Mouse (Mus musculus) heart, postnatal 14 days (tissue): ENCODE measurements around the gene Nlgn1. TPM values are rescaled to one million over a fixed set of nuclear protein-coding genes. Genes with fewer than 3 reads are reported as not detected.

ENCODE experiments used
- DNase-seq, 2 experiments: peaks; one replicate each; pipeline ENCODE4 v3.0.0; 2021 to 2022
- intact Hi-C: fragments of 180-260 bp; cut with DNase I; formaldehyde crosslinking; loops from one replicate; pipeline ENCODE4 v1.15.1; 2025
- total RNA-seq, 2 experiments: library from RNA; stranded (reverse); gene quantifications; 2 replicates each; pipeline ENCODE4 v1.2.3; 2021

The Nlgn1 gene
- total RNA-seq, 2 experiments from 2014 or later = 0.10 to 0.12 TPM

GRCm38 (mm10) chr3:25897456-25897855 is 434.8 kb downstream of the Nlgn1 start:
- intact Hi-C loops = no loop called here
- no peak for DNase-seq

GRCm38 (mm10) chr3:25884797-25885196 is 447.5 kb downstream of the Nlgn1 start:
- DNase-seq = no peak
- intact Hi-C loops = no loop called here

- DNase-seq = no peak
- intact Hi-C loops = no loop called here
These were observed 463.1 kb downstream of the Nlgn1 start for GRCm38 (mm10) chr3:25869161-25869560.

DNA sequence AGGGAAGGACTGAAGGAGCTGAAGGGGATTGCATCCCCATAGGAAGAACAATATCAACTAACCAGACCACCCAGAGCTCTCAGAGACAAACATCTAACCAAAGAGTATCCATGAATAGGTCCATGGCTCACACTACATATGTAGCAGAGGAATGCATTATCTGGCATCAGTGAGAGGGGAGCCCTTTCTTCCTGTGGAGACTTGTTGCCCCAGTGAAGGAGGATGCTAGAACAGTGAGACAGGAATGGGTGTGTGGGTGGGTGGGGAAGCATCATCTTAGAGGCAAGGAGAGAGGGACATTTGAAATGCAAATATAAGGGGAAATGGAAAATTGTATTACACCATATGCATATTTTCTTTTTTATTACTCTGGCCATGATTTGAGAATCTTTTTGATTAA is 473.9 kb downstream of the Nlgn1 start:
- DNase-seq = no peak
- intact Hi-C loops = no loop called here

DNA sequence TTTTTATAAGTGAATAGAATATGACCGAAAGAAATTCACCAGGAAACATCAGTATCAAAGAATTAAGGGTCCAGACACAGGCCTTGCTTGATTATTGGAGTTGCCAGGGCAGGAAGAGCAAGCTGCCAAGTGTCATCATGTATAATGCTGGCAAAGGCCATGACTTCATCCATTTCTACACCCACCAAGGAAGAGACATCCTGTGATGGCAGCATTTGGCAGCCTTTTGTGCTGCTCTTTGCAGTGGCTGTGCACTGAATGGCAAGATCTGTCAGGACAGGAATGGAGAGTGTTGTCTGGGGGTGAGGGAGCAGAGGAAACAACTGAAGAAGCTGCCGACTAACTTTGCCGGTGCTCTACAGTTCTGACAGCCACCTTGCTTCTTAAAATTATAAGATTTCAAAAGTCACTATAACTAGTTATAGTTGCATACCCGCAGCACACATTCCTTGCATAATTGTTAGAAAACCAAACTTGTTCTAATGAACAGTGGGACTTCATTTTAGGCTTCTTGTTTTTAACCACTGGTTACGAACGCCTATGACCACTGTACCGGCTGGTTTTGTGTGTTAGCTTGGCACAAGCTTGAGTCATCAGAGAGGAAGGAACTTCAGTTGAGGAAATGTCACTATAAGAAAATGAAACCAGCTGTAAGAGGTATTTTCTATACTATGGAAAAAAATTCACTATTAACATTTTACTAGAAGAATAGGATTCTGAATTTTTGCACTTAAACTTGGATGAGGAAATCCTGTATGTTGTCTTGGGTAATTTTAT is 487.4 kb downstream of the Nlgn1 start:
- intact Hi-C loops = no loop called here
- no peak for DNase-seq

GRCm38 (mm10) chr3:25830237-25830636 is 502.0 kb downstream of the Nlgn1 start:
- intact Hi-C loops = no loop called here
- no peak for DNase-seq

GRCm38 (mm10) chr3:25813368-25813767 is 518.9 kb downstream of the Nlgn1 start:
- intact Hi-C loops = no loop called here
- no peak for DNase-seq

GRCm38 (mm10) chr3:25807559-25807958 is 524.7 kb downstream of the Nlgn1 start:
- intact Hi-C loops = no loop called here
- DNase-seq = no peak

- no peak for DNase-seq
- intact Hi-C loops = no loop called here
These were observed 550.6 kb downstream of the Nlgn1 start for GRCm38 (mm10) chr3:25781651-25782050.

DNA sequence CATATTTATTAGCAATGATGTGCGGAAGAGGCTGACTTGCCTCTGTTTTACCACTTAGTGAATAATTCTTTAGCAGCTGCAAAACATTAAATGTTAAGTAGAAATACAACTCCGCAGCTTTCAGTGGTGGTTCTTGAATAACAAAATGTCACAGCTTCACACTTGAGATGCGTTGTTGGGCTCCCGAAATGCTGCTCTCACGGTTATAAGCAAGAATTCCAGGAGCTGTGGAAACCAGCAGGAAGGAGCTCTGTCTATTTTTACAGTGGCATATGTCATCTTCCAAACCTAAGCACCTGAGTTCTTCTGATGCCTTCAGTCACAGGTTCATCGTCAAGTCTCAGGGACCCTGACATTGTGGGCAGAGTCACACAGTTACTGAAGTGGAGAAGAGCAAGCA is 556.8 kb downstream of the Nlgn1 start:
- no peak for DNase-seq
- intact Hi-C loops = no loop called here

DNA sequence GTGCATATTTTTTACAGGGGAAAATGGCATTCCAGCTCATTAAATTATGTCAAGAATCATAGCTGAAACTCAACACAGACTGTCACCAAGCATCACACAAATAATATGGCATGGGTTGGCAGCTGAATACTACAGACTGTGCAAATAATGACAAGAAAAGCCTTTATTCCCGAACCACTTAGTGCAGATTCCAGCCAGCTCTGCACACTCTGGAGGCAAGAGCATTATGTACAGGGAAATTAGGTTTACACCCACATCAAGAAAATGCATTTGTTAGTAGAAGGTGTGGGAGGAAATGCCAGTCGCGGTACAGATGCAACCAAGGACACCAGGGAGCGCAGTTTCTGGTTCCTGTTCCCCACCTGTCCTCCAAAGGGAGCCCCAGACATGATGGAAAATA is 558.4 kb downstream of the Nlgn1 start:
- DNase-seq = no peak
- intact Hi-C loops = no loop called here

DNA sequence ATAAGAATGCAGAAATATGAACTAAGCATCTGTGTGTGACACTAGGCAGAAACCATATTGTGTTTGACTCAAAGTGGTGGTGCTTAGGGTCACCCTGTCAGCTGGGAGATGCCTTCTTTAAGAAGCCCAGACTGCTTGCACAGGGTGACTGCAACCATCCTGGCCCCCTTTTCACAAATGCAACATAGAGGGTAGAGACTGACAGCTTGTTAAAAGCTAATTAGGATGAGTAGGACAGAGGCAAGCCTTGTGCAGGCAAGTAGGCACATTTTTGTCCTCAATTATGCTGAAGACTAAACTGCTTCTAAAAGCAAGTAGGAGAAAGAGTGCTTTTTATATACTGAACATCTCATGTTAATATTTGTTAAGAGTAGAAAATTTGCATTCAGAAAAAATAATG is 558.8 kb downstream of the Nlgn1 start:
- no peak for DNase-seq
- intact Hi-C loops = no loop called here

DNA sequence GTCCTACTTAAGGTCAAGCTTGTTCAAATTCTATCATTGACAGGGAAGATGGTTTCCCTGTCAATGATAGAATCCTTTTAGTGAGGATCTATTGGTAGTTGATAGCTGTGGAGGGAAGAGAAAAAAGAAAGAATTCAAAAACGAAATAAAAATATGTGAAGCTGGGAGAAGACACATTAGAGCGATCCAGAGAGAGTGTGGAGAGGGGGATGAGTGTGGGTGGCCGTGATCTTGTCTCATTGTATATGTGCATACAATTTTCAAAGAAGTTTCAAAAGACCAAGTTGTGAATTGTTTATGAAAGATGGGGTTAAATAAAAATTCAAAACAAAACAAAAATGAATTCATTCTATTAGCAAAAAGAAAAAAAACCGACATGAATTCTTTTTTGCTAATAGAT is 568.6 kb downstream of the Nlgn1 start:
- no peak for DNase-seq
- intact Hi-C loops = no loop called here

- intact Hi-C loops = no loop called here
- no peak for DNase-seq
These were observed 574.4 kb downstream of the Nlgn1 start for GRCm38 (mm10) chr3:25757813-25758212.

DNA sequence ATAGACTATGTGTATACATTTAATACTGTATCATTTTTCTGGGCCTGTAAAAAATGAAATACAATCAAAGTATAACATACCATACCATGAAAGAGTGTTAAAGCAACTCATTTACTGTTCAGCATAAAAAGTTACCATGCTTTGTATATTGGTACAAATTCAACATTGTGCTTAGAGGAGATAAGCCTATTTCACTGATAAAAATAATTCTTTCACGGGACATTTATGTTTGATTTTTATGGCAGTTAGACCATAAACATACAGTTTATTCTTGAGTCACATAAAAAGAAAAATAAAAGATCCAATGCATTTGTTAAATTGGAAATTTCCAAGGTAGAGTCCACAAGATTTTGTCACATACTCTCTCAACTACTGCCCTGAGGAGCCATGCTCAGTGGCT is 608.1 kb downstream of the Nlgn1 start:
- intact Hi-C loops = no loop called here
- no peak for DNase-seq

DNA sequence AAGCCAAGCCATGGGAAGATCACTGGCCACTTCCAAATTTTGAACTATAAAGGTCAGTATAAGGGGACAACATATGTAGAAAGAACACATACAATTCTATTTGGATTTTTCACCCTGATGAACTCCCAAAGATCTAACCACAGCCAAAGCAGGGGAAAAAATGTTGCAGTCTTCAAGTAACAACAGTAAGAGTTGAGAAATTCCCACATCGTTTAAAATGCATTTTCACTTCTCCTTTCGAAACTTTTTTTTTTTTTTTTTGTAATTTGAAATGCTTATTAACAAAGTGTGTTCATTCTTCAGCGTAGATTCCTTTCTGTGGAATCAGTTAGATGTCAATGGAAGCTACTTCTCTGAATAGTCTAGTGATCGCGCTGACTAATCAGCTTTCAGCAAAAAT is 610.8 kb downstream of the Nlgn1 start:
- intact Hi-C loops = no loop called here

DNA sequence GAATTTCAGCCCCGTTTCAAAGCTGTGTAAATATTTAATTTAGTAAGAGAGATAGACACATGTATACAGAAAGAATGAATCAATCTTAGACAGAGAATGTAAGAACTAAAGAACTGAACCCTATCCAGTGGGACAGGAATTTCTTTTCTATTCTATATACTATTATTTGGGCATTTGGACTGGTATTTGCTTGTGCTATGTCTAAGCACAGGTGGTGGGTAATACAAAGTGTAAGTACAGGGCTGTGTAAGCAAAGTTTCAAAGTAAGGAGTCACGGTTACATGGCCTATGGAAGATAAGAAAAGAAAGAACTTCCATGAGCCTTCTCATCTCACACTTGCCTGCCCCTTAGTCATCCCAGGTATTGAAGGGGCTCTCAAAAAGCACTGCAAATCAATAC is 624.9 kb downstream of the Nlgn1 start:
- DNase-seq = no peak
- intact Hi-C loops = no loop called here

More for the DNA sequence above, 610.8 kb downstream of the Nlgn1 start:
- DNase-seq = no peak

- DNase-seq = no peak
- intact Hi-C loops = no loop called here
These were observed 635.0 kb downstream of the Nlgn1 start for GRCm38 (mm10) chr3:25697231-25697630.

DNA sequence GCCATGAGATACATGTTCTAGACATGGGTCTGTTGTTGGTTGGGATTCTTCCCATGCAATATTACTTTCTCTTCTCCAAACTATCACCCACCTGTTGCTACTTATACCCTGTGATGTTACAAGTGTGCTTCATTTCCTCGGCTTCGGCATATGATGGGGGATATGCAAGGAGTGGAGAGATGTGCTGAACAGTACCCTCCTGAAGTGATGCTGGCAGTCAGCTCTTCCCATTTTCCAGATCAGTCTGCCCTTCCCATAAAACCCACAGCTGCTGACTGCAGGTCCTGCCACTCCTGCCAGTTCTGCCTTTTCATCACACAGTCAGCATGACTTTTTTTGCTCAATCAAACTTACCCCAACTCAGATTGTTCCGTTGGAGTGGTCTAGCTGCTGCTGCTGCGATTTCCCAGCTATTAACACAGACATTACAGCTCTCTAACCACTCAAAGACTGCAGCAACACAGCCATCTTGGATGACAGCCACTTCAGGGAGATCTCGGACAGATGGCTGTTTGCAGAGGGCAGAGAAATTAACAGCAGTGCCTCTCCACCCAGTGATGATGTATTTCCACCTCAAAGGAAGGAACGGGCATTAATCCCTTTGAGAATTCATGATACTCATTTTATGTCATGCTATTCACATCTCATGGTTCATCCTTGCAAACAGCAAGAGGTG is 643.3 kb downstream of the Nlgn1 start:
- no peak for DNase-seq
- intact Hi-C loops = no loop called here

- intact Hi-C loops = no loop called here
- DNase-seq = no peak
These were observed 648.6 kb downstream of the Nlgn1 start for GRCm38 (mm10) chr3:25683696-25684095.

- peak; percentile 13 to 24 for DNase-seq
- intact Hi-C loops = no loop called here
These were observed 652.9 kb downstream of the Nlgn1 start for GRCm38 (mm10) chr3:25679373-25679772.

DNA sequence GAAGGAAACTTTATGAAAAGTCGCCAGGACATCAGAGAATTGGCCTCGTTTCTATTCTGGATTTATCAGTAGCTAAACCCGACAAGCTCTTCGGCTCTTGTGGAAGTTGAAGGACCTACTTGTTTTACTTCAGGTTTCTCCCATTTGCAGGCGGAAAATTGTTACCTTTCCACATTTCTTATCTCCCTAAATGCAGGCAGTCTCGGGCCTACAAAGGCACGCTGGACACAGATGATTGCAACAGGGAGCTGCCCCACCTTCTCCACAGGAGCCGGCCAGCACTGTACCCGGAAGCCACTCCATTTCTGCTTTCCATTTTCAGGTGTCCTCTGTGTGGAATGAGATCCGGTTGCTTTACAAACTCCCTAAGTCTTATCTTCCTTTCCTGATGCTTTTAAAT is 656.4 kb downstream of the Nlgn1 start:
- DNase-seq = no peak
- intact Hi-C loops = no loop called here
